Mouse (Mus musculus) neutrophil, adult 59 days (primary cell): Measurements from ENCODE around the gene Mroh3. TPM values are rescaled to one million over a fixed set of nuclear protein-coding genes. Genes with fewer than 3 reads are reported as not detected.

ENCODE experiments used
- total RNA-seq, 2 experiments: library from RNA; stranded (reverse); gene quantifications; 1 replicate in 1 of 2; 2 replicates in 1 of 2; pipeline ENCODE4 v1.2.4; 2023

Mroh3 gene
- total RNA-seq: not detected

DNA sequence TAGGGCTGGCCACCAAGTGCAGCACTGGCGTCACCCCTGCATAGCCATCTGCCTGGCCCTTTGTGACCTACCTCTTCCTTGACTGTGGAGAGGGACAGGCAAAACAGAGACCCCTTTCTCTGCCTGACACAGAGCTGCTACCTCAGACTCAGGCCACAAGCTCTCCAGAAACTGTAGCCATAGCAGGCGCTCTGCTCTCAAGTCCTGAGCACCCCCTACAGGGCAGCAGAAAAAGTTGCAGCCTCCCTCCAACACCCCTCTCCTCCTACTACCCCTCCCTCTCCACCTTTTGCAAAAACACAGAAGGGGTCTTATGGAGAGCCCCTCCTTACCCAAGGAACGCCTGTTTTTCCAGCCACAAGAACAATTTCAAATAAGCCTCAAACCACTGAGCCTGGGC, at the start of gene Mroh3:
Gene Mroh3 (minus strand): TSS at position 26 of the 400 bp plus-strand sequence.

DNA sequence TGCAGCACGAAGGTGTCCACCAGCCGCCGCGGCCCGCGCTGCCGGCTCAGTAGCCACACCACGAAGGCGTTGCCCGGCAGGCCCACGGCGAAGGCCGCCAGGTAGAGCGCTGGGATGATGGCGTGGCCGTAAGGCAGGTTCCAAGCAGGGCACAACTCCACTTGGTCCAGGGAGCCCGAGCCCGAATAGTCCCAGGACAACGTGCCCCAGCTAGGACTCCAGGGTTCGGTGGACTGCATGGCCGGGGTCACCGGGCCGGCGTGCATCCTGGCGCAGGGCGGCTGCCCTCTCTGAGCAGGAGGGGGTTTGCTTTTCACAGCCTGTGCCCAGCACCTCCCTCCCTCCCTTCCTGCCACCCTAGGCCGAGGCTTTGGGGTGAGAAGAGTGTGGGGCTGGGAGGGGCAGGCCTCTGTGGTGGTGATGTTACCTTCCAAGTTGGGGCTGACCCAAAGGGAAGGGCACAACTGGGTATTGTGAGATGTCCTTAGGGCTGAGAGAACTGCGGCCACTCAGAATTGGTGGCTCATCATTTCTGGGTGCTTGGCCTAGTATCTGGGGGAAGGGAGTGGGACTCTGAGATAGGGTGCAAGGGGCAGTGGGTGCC, 48.1 kb upstream of the Mroh3 start, which contains the start of gene Gpr25:
Gene Gpr25 (minus strand): TSS at position 239 of the 604 bp plus-strand sequence.

DNA sequence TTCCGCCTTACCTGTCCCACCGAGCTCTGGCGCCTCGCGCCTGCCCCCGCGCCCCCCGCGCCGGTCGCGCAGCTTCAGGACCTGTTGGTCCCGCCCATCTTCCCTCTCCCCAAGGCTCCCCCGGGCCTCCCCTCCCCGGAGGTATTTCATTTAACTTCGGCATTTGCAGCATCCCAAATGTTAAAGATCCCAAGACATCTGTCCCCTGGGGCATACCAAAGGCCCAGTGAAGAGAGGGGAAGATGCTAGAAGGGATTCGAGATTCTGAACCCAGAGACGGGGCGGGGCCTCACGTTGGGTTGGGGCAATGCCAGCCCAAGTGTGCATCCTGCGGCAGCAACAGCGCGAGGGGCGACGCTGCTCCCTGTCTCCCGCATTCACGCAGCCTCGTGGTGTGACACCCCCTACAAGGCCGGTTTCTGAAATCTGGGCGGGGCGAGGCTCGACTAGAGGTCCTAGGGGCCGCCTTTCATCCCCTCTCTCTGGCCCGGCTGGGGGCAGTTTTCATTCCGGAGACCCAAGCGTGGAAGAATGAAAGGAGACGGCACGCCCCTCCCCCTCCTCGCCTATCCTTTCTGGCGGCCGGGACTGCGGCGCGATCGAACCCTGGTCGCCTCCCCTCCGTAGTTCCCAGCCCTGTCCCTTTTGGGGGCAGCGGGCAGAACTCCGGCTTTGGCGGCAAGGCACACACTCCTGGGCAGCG, 21.4 kb upstream of the Mroh3 start, which contains the start of gene Inava:
Gene Inava (minus strand): TSS at position 373 of the 703 bp plus-strand sequence.

Other genes starting within 250 kb of the Mroh3 start
- gene Igfn1, start 206.5 kb downstream of the Mroh3 start, total RNA-seq: not detected
- gene Tmem9, start 204.7 kb downstream of the Mroh3 start, total RNA-seq: 1 to 10 TPM; 1.5 to 4.4 TPM
- not detected for gene Ascl5, start 162.0 kb downstream of the Mroh3 start, total RNA-seq
- under 1 TPM in 1 of 2 experiments, not detected in 1; 0.76 TPM for gene Cacna1s, start 160.1 kb downstream of the Mroh3 start, total RNA-seq
- 100 to 1,000 TPM; 179 to 181 TPM for gene Kif21b, start 81.4 kb downstream of the Mroh3 start, total RNA-seq
- gene Inava, start 21.4 kb upstream of the Mroh3 start, total RNA-seq: not detected
- not detected for gene Gpr25, start 48.0 kb upstream of the Mroh3 start, total RNA-seq
- 10 to 100 TPM; 13.0 to 13.9 TPM for gene Camsap2, start 133.3 kb upstream of the Mroh3 start, total RNA-seq
- 1 to 10 TPM; 3.9 to 6.7 TPM for gene Ddx59, start 202.4 kb upstream of the Mroh3 start, total RNA-seq